Mouse (Mus musculus) heart, embryonic 12.5 days (tissue): Measurements from ENCODE around the gene Cd101. TPM values are rescaled to one million over a fixed set of nuclear protein-coding genes. Genes with fewer than 3 reads are reported as not detected.
A peak's percentile ranks its signal among the peaks of the same experiment; 100 is the strongest.

Experiments used
- ATAC-seq: fragments of 200-750 bp; cut with Nextera tagmentation; 2 replicates; pipeline ENCODE4 v1.8.0; 2017; ENCODE audit warnings: moderate TSS enrichment, moderate library complexity; ENCODE audit not compliant: insufficient number of reproducible peaks, low FRiP score
- H3K27ac ChIP-seq: fragments of 300-500 bp; sonication (generic); 2 replicates; pipeline ENCODE4 v1.5.1; 2016; ENCODE audit warnings: mild to moderate bottlenecking, moderate library complexity; ENCODE audit not compliant: poor library complexity, severe bottlenecking
- H3K27me3 ChIP-seq: fragments of 300-500 bp; sonication (generic); replicated peaks from 2 replicates; pipeline ENCODE4 v1.6.1; 2016; ENCODE audit warnings: mild to moderate bottlenecking, moderate library complexity
- H3K36me3 ChIP-seq: fragments of 300-500 bp; sonication (generic); 2 replicates; pipeline ENCODE4 v1.6.1; 2016; ENCODE audit warnings: mild to moderate bottlenecking, moderate library complexity
- H3K4me1 ChIP-seq: fragments of 300-500 bp; sonication (generic); replicated peaks from 2 replicates; pipeline ENCODE4 v1.6.1; 2016; ENCODE audit warnings: mild to moderate bottlenecking
- H3K4me2 ChIP-seq: fragments of 300-500 bp; sonication (generic); 2 replicates; pipeline ENCODE4 v1.6.1; 2016; ENCODE audit warnings: mild to moderate bottlenecking, moderate library complexity
- H3K4me3 ChIP-seq: fragments of 300-500 bp; sonication (generic); 2 replicates; pipeline ENCODE4 v1.5.1; 2016; ENCODE audit warnings: mild to moderate bottlenecking
- H3K9ac ChIP-seq: fragments of 300-500 bp; sonication (generic); 2 replicates; pipeline ENCODE4 v1.6.1; 2016; ENCODE audit warnings: mild to moderate bottlenecking, moderate library complexity
- H3K9me3 ChIP-seq: fragments of 300-500 bp; sonication (generic); replicated peaks from 2 replicates; pipeline ENCODE4 v1.6.1; 2016; ENCODE audit warnings: mild to moderate bottlenecking, moderate library complexity
- WGBS: fragments of 180-500 bp; shearing (Covaris S2); methylation state at CpG from one replicate; pipeline ENCODE4 v1.1.7; 2016; 5-methylcytosine and 5-hydroxymethylcytosine counted together
- polyA plus RNA-seq: library from polyadenylated mRNA; unstranded; fragments of >200 nt; fragmentation: Nextera tagmentation; extraction: Ambion mirVana; gene quantifications from 2 replicates; pipeline ENCODE4 v1.2.1, GENCODE M21; 2016

Gene Cd101
- polyA plus RNA-seq, 1 experiment from 2014 or later: 0.27 TPM

GRCm38 (mm10) chr3:101066175-101066574, 36.8 kb upstream of the Cd101 start:
- ATAC-seq: no peak
- WGBS: 83% methylated on average over 6 of the region's 6 CpGs
- Histone ChIP-seq H3K9ac (no peak overlapping the region), H3K9me3 (no peaks in the 10 kb centered on the region), H3K27me3 (no peaks in the 10 kb centered on the region), H3K4me2 (no peak overlapping the region), H3K36me3 (no peaks in the 10 kb centered on the region), H3K4me3 (no peak overlapping the region), H3K4me1 (peaks cover 37% of the 10 kb centered on the region), H3K27ac (no peak overlapping the region)

DNA sequence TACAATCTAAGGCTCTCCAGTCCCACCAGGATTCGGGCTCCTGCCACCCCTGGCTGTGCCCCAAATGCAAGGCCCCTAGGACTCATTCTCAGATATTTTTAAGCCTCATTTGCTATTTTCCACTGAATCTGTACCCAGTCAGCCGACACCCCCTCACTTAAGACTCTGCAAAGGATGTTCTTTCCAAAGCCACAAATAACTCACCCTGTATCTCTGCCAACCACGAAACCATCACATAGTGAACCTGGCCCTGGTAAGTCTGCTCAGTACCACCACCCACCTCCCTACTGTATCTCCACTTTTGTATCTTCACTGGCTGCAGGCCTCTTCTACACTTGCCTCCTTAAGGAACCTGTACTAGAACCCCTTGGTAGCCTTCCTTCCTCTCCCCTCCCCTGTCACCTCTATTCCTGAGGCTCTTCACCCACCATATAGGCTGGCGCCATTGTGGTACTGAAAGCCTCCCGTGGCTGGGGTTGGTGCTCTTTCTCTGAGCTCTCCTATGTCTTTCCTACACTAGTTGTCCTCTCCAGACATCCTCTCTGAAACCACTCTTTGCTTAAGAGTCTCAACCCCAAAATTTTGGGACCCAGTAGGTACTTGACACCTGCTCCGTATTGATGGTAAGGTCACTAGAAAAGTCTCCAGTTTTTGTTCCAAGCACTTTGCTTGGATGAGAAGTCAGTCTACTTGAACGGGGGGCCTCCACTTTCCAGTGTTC, 32.7 kb upstream of the Cd101 start:
- ATAC-seq: no peak
- Histone ChIP-seq H3K4me1 (no peaks in the 10 kb centered on the region), H3K27me3 (no peaks in the 10 kb centered on the region), H3K36me3 (peaks cover 28% of the 10 kb centered on the region), H3K4me3 (no peak overlapping the region), H3K9ac (no peak overlapping the region), H3K9me3 (no peaks in the 10 kb centered on the region), H3K4me2 (no peak overlapping the region), H3K27ac (no peak overlapping the region)
- 88% methylated on average over 7 of the region's 7 CpGs for WGBS

- Histone ChIP-seq H3K9ac (no peak overlapping the region), H3K27me3 (no peaks in the 10 kb centered on the region), H3K4me1 (no peaks in the 10 kb centered on the region), H3K36me3 (peaks cover 44% of the 10 kb centered on the region), H3K4me2 (no peak overlapping the region), H3K27ac (no peak overlapping the region), H3K4me3 (no peak overlapping the region), H3K9me3 (no peaks in the 10 kb centered on the region)
- ATAC-seq: no peak
- 69% methylated on average over 4 of the region's 4 CpGs for WGBS
These were observed 29.9 kb upstream of the Cd101 start for GRCm38 (mm10) chr3:101059214-101059613.

DNA sequence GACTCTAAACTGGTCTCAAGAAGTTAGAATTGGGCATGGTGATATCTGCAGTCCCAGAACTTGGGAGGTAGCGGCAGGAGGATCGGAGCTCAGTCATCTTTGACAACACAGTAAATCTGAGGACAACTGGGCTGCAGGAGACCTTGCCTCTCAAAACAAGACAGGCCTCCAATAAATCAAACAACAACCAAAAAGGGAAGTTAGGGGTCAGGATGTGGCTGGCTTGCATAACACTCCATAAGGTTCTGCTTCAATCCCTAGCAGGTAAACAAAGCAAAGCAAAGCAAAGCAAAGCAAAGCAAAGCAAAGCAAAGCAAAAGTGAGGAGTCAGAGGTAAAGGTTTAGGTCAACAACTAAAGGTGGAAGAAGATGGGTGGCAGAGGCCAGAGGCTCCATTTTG, 28.8 kb upstream of the Cd101 start:
- Histone ChIP-seq H3K9ac (no peak overlapping the region), H3K36me3 (peaks cover 47% of the 10 kb centered on the region), H3K27me3 (no peaks in the 10 kb centered on the region), H3K4me1 (no peaks in the 10 kb centered on the region), H3K4me2 (no peak overlapping the region), H3K4me3 (no peak overlapping the region), H3K9me3 (no peaks in the 10 kb centered on the region), H3K27ac (no peak overlapping the region)
- WGBS: 88% methylated on average over 2 of the region's 2 CpGs
- no peak for ATAC-seq

DNA sequence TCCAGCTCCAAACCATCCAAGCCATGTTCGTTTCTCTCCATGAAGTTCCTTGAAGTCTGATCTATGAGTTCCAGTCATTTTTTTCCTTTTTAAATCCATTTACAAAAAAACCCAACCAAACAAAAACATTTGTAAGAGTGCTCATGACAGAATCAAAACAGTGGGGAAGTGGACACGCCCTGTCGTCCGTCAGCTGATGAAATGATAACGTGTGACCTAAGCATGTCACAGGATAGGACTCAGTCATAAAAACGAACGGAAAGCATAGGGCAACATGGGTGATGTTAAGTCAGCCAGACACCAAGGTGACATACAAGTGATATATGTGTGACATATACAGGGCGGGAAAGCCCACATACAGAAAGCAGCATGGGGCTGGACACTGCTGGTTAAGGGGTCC, 25.9 kb upstream of the Cd101 start:
- Histone ChIP-seq H3K27ac (no peak overlapping the region), H3K9ac (no peak overlapping the region), H3K9me3 (no peaks in the 10 kb centered on the region), H3K4me1 (peaks cover 9% of the 10 kb centered on the region), H3K4me2 (no peak overlapping the region), H3K27me3 (no peaks in the 10 kb centered on the region), H3K36me3 (peaks cover 48% of the 10 kb centered on the region), H3K4me3 (no peak overlapping the region)
- ATAC-seq: no peak
- 78% methylated on average over 8 of the region's 8 CpGs for WGBS

GRCm38 (mm10) chr3:101051601-101052000, 22.2 kb upstream of the Cd101 start:
- peaks cover 46% of the 10 kb centered on the region for H3K36me3 ChIP-seq
- no peak overlapping the region for H3K27ac ChIP-seq
- ATAC-seq: no peak
- H3K9me3 ChIP-seq: no peaks in the 10 kb centered on the region
- H3K4me2 ChIP-seq: no peak overlapping the region
- H3K9ac ChIP-seq: no peak overlapping the region
- 68% methylated on average over 4 of the region's 4 CpGs for WGBS
- peaks cover 17% of the 10 kb centered on the region for H3K4me1 ChIP-seq
- H3K27me3 ChIP-seq: no peaks in the 10 kb centered on the region
- H3K4me3 ChIP-seq: no peak overlapping the region

DNA sequence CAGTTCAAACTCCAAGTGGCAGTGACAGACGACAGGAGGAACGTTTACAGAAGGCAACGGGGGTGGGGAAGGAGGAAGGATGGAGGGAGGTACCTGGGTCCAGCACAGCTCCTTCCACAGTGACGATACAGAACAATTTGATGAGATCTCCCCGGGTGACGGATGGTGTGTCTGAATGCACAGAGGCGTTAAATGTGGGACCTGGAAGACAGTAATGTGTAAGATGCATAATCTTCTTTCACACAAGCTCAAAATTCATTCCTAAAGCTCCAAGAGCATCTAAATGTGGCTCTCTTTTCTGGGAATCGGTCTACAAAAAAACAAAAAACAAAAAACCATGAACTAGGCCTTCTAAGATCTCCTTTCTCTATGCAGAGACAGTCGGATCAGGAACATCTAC, 20.6 kb upstream of the Cd101 start:
- H3K4me1 ChIP-seq: peaks cover 25% of the 10 kb centered on the region
- WGBS: 72% methylated on average over 9 of the region's 9 CpGs
- no peak overlapping the region for H3K27ac ChIP-seq
- no peaks in the 10 kb centered on the region for H3K27me3 ChIP-seq
- H3K9ac ChIP-seq: no peak overlapping the region
- no peak for ATAC-seq
- no peak overlapping the region for H3K4me3 ChIP-seq
- H3K4me2 ChIP-seq: no peak overlapping the region
- H3K9me3 ChIP-seq: no peaks in the 10 kb centered on the region
- H3K36me3 ChIP-seq: peaks cover 40% of the 10 kb centered on the region

DNA sequence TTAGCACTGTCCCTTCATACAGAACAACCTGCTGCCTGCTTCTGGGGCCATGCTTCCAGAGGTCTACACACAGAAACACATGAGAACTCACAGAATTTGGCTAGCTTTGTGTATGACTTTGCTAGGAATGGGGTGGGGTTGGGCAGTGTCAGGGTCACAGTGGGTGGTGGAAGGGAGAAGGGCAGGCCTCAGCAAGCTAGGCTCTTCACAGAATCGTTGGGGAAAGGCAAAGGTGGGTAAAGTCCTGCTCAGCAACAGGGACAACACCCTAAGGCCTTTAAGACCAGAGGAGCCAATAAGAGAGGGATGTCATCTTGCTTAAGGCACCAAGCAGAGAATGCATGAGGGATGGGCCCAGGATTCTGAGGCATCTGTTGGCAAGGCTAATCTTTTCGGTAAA, 19.4 kb upstream of the Cd101 start:
- Histone ChIP-seq H3K4me1 (peaks cover 25% of the 10 kb centered on the region), H3K9ac (no peak overlapping the region), H3K27me3 (no peaks in the 10 kb centered on the region), H3K9me3 (no peaks in the 10 kb centered on the region), H3K27ac (no peak overlapping the region), H3K4me3 (no peak overlapping the region), H3K4me2 (no peak overlapping the region), H3K36me3 (peaks cover 43% of the 10 kb centered on the region)
- no peak for ATAC-seq
- WGBS: 80% methylated on average over 2 of the region's 2 CpGs

DNA sequence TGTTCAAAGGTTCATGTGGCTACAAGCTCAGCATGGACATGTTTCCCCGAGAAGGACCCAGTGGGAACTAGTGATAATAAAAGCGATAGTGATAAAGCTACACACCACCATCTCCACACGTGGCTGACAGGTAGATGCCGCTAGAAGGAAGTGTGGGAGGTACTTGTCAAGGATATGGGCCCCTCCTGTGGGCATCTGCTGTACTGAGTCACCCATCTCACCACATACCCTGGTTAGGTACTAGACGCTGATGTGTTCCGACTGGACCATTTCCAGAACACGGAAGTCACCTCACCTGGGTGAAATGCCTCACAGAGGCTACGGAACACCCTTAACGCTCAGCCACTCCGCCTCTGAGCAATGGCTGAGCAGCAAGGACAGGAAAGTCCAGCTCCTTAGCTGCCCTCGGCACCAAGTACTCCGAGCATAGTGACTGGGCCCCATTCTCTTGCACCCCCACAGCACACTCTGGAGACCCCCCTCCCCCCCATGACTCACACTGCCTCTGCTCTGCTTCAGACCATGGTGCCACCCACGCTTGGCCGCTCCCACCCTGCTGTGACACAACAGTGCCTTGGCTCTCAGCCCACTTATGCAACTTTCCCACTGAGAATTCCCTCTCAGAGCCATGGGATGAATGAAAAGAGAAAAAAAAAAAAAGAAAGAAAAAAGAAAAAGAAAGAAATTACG, 18.4 kb upstream of the Cd101 start:
- WGBS: 77% methylated on average over 15 of the region's 15 CpGs

GRCm38 (mm10) chr3:101045431-101045830, 16.1 kb upstream of the Cd101 start:
- WGBS: 80% methylated on average over 15 of the region's 15 CpGs
- no peaks in the 10 kb centered on the region for H3K27me3 ChIP-seq
- H3K9ac ChIP-seq: no peak overlapping the region
- no peak for ATAC-seq
- H3K9me3 ChIP-seq: no peaks in the 10 kb centered on the region
- H3K27ac ChIP-seq: peak overlapping the region; percentile 4; the same call in 1 of the 2 replicates
- no peak overlapping the region for H3K4me2 ChIP-seq
- no peak overlapping the region for H3K4me3 ChIP-seq
- H3K4me1 ChIP-seq: peaks cover 17% of the 10 kb centered on the region; the same call in 1 of the 2 replicates
- H3K36me3 ChIP-seq: peaks cover 60% of the 10 kb centered on the region

More for the DNA sequence above, 18.4 kb upstream of the Cd101 start:
- Histone ChIP-seq H3K9me3 (no peaks in the 10 kb centered on the region), H3K27me3 (no peaks in the 10 kb centered on the region), H3K4me1 (peaks cover 25% of the 10 kb centered on the region), H3K9ac (no peak overlapping the region), H3K4me3 (no peak overlapping the region), H3K36me3 (peaks cover 46% of the 10 kb centered on the region), H3K4me2 (no peak overlapping the region), H3K27ac (no peak overlapping the region)
- ATAC-seq: no peak

DNA sequence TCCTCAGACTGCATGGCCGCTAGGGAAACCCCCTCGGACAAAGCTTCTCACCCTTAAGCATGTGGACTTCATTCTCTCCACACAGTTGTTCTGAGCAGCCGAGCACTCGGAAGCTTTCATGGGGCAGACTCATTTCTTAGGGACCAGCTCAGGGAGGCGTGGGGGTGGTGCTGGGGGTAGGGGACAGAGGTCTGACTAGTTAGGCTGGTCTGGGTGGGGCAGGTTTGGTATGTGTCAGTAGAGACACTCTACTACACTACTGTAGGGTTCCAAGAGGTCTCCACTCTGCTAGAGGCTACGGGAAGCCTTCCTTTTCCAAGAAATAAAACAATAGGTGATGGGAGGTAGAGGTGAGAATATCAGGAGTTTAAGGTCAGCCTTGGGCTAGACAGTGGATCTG, 15.3 kb upstream of the Cd101 start:
- no peak for ATAC-seq
- peaks cover 62% of the 10 kb centered on the region for H3K36me3 ChIP-seq
- H3K9me3 ChIP-seq: no peaks in the 10 kb centered on the region
- H3K4me1 ChIP-seq: peaks cover 17% of the 10 kb centered on the region; the same call in 1 of the 2 replicates
- H3K4me3 ChIP-seq: no peak overlapping the region
- no peak overlapping the region for H3K27ac ChIP-seq
- WGBS: 86% methylated on average over 6 of the region's 6 CpGs
- no peak overlapping the region for H3K9ac ChIP-seq
- no peaks in the 10 kb centered on the region for H3K27me3 ChIP-seq
- H3K4me2 ChIP-seq: no peak overlapping the region
